Mouse (Mus musculus) cerebellum, adult 18-20 months (tissue): ENCODE measurements around the gene Ndufaf5.
"Not testable (repeated sequence)": the region's sequence is repeated elsewhere in the genome, so short reads cannot be mapped to it uniquely, and the experiment has no call there.

Experiments
- DNase-seq, 2 experiments: peaks; one replicate each; pipeline ENCODE4 v3.0.0; 2021

The Ndufaf5 gene

GRCm38 (mm10) chr2:140170127-140170802, at the start of gene Ndufaf5, which contains the start of gene Esf1:
Gene Ndufaf5 (plus strand): TSS chr2:140170649.
Gene Esf1 (minus strand): TSS chr2:140170564.
- peak; percentile 93 to 99 for DNase-seq

GRCm38 (mm10) chr2:140125516-140125915, 44.9 kb upstream of the Ndufaf5 start:
- no peak for DNase-seq

DNA sequence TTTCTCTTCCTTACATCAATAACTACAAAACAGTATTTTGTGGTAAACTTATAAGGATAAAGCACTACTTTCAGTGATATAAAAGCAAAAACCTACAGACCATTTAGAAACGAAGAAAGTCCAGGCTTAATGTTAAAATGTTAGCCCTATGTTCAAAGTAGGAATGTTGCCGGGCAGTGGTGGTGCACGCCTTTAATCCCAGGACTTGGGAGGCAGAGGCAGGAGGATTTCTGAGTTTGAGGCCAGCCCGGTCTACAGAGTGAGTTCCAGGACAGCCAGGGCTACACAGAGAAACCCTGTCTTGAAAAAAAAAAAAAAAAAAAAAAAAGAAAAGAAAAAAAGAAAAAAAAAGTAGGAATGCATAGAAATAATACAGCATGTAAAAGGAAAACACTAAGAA, 18.7 kb upstream of the Ndufaf5 start, which contains the start of gene Gm17374:
Gm17374 (plus strand) TSS at position 301 of the 400 bp plus-strand sequence.
- not testable (repeated sequence) for DNase-seq

DNA sequence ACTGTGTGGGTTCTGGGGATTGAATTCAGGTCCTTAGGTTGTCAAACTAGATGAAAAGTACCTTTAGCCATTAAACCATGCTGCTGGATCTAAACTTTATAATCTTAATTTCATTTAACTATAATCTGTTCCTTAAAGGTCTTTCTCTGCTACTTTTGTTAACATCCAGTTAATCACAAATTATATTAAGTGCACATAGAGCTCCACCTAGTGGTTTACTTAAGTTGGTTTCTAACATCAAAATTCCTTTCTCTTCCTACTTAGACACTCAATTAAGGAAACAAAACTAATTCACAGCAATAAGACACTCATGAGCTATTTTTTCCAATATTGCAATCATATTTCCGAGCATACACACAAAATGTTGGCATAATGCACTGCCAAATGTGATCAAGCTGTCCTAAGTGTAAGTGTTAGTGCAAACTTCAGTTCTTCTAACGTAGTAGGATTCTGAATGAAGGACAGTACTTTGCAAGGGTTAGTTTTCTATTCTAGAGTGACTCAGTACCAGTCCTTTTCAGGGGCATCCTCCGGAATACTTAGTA, 11.2 kb upstream of the Ndufaf5 start:
- no peak for DNase-seq

DNA sequence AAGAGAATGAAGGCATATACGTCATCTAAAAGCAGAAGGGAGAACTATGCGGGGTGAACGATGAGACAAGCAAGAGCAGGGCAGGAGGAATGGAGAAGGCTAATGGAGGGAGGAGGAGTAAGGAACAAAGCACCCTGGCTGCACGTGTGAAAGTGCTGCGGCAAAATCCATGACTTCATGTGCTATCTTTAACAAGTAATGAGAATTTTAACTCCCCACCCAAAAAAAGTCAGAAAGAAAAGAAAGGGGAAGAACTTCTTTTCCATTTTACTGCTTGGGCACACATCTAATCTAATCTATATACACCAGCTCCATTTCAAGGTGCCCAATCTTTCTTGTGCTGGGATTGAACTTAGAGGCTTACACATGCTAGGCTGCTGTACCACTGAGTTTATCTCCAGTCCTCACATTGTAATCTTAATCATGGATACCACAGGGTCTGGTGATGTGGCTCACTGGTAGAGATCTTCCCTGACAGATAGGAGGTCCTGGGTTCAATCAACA, 7.0 kb upstream of the Ndufaf5 start:
- DNase-seq = no peak

DNA sequence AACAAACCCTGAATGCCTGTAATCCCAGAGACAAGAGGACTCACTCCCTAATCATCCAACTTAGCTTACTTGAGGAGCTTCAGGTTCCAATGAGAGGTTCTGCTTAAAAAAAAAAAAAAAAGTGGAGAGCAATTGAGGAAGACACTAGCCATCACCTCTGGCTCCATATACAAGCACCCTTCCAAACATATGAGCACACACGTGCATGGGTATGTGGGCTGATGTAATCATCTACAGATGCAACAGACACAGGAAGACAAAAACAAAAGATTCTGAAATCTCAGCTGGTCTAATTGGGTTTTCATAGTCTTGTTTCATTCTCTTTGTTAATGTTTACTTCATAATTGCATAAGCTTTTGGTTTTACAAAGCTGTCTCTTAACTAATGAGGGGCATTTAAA, 1.4 kb upstream of the Ndufaf5 start:
- DNase-seq = no peak

- peak in 1 of 2 experiments; percentile 2 for DNase-seq
Measured at GRCm38 (mm10) chr2:140170803-140171553, 529 bp downstream of the Ndufaf5 start.

DNA sequence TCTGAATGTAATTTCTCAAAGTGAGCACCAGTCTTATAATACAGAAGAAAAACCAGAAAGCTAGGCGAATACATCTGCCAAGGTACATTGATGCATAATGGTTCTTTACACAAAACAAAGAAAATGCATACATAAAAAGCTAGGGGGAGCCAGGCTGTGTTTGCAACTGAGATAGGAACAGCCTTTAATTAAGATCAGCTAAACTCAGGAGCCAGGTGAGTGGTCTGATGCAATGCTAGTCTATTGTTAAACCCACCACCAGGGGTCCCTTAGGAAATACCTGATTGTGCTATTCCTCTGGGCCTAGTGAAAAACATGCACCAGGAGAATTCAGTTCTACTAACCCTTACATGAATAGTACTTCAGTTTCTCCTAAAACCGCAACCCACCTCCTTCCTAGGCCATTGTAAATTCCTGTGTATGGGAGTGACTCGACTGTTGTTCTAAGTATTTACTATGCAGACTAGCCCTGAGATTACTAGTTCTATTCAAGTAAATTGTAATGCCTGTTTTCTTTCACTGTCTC, 15.3 kb downstream of the Ndufaf5 start:
- not testable (repeated sequence) for DNase-seq

- DNase-seq = no peak
Measured at GRCm38 (mm10) chr2:140200713-140201112, 30.3 kb downstream of the Ndufaf5 start.

DNA sequence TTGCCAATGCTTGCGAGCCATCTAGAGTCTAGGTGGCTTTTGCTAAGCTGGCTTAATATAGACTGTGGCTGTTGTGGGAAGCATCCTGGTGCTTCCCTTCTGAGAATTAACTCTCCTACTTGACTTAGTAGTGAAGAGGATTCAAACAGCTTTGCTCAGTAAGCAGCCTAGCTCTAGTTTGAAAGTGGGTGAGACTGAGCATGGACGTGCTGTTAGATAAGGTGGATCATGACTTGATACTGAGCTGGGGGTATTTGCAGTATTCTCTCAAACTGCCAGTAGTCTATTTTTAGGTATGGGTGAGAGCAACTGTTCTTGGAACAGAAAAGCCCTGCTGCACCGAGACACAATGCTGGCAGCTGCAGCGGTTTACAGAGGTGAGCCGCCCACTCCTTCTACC, 32.1 kb downstream of the Ndufaf5 start:
- DNase-seq = no peak

GRCm38 (mm10) chr2:140203756-140204155, 33.3 kb downstream of the Ndufaf5 start:
- DNase-seq = no peak

GRCm38 (mm10) chr2:140214519-140215027, 44.1 kb downstream of the Ndufaf5 start:
- no peak for DNase-seq

DNA sequence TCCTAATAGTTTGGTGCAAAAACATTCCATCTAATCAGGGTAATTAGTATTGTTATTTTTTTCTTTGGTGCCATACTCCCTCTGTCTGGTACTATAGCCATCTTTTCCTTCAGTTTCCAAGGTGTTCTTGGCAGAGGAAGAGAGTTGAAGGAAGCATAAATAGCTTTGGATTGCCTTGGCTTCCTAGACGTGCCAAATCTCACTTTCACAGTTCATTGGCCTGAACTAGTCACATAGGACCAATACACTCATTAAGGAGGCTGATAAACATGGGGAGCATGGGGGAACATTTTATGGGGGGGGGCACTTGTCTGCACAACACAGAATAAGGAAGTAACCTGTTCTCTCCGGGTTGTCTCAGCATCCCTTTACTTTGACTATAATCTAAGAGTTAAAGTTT, 45.0 kb downstream of the Ndufaf5 start:
- no peak for DNase-seq

DNA sequence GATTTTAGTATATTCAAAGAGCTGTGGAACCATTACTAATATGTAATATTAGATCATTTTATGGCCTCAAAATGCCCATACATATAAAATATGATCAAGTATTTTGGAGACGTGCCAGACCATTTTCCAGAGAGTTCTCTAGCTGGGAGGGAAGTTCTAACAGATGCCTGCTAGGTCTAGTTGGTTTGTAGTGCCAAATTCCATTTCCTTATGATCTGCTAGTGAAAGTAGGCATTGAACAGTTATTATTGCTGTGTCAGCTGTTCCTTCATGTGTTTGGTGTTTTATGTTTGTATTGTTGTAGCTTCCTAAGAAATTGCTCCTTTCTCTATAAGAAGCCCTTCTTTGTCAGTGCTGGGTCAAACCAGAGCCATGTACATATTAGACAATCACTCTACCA, 45.5 kb downstream of the Ndufaf5 start:
- DNase-seq = no peak

DNA sequence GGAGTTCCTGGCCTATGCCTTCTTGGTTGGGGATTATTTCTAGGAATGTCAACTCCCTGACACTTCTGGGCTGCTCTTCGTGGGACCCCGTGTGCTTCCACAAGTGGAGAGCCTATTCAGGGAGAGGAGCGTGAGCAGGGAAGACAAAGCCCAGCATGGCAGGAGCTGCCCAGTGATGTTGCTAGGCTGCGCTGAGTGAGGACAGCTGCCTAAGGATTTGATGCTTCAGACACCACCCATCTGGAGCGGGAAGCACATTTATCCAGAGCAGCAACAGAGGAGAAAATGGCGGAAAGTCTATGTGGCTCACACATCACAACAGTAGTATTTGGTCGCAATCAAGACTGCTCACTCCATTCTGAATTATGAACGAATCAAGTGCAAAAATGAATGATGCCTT, 49.9 kb downstream of the Ndufaf5 start:
- DNase-seq = no peak

DNA sequence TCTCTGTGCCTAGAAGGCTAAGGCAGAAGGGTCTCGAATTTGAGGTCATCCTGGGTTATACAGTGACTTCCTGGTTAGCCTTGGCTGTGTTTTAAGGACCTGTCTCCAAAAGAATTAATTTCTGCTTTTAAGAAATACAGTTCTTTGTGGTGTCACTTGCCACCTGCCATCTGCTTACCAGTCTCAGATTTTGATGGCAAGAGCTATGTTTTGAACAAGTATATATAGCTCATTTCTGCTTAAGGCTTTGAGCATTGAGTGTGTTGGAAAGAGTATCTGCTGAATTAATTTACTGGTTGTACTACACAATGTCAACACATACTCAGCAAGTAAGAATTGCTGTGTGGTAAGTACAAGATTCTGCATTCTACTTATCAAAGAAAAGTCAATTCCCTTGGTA, 59.8 kb downstream of the Ndufaf5 start:
- no peak for DNase-seq

DNA sequence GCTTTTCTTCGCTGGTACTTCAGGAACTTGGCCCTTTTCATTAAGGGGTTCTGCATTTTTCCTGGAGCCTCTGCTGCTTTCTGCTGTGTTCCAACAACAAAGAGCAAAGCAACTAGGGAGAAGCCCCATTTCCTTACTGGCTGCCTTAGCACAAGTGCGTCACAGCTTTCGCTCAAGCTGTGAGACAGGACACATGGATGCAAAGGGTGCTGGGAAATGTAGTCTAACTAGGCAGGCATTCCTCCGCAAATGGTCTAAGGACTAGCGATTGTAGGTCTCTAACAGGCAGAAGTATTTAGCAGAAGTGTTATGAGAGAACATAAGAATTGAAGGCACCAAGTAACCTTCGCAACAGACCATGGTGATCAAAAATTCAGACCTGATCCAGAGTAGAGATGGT, 66.8 kb downstream of the Ndufaf5 start:
- DNase-seq = no peak

- no peak for DNase-seq
Measured at GRCm38 (mm10) chr2:140242398-140242797, 71.9 kb downstream of the Ndufaf5 start.

DNA sequence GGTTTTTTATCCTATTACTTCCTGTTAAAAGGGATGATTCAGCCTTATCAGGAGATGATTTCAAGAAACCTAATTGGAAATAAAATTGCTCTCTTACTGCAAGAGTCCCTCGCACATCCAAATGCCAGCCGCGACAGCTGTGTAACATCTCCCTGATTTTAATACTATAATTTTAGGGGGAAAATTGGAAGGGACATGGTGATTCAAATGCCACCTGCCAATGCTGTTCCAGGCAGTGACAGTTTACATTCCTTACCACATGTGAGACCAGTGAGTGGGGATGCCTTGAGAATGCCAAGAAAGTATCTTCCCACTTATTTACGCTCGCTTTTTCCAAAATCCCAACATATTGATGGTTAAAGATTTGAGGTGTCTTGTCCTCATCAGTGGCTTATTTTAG, 72.7 kb downstream of the Ndufaf5 start:
- no peak for DNase-seq
